Mouse (Mus musculus) B cell, adult 67 days (primary cell): ENCODE measurements around the gene Slc19a3. TPM values are rescaled to one million over a fixed set of nuclear protein-coding genes. Genes with fewer than 3 reads are reported as not detected.

Experiments used
- total RNA-seq, 2 experiments: library from RNA; stranded (reverse); gene quantifications; 4 replicates each; pipeline ENCODE4 v1.2.4; 2023

Gene Slc19a3
- total RNA-seq = not detected

GRCm38 (mm10) chr1:83038109-83038672, at the start of gene Slc19a3:
TSS of gene Slc19a3 (minus strand) at chr1:83038448.

GRCm38 (mm10) chr1:83060643-83061042, 22.4 kb upstream of the Slc19a3 start, which contains the start of gene Krtap28-13:
TSS of gene Krtap28-13 (plus strand) at chr1:83060930.

DNA sequence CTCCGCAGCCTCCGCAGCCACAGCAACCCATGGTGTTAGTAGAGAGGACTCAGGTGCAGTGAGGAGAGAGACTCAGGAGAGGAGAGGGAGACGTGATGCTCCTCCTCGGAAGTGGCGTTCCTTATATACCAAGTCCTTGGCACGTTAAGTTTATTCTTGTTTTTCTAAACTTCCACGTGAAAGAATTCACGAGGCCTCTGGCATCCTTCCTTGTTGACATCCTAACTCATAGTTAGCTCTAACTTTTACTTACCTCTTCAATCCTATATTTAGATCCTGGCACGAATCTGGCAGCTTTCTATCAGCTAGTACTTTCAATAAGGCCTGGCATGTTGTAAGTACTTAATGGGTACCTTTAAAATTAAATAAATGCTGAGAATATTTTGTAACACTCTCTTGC, 21.0 kb upstream of the Slc19a3 start, which contains the start of gene A030005K14Rik:
Gene A030005K14Rik, minus strand, starts transcription at position 101 of the 400 bp plus-strand sequence.

DNA sequence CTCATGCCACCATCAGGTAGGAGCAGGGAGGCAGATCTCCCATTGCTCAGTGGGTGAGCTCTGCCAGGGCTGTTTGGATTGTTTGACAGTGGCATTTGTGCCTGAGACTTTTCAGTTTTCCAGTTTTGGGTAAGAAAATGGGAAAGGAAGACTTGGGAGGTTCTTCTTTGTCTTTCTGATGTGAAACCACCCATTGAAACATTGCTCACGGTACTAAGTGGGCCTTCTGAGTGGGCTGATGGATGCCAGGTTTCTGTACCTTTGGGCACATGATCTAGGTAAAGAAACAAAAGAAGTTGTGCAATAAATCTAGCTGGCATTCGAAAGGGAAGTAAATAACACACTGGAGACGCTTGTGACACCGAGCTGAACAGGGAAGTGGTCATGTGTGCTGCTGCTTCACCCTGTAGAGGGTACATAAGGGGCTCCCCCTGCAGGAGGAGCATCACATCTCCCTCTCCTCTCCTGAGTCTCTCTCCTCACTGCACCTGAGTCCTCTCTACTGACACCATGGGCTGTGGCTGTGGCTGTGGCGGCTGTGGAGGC, 6.7 kb upstream of the Slc19a3 start, which contains the start of gene Gm47969:
Gene Gm47969, plus strand, starts transcription at position 51 of the 546 bp plus-strand sequence.

DNA sequence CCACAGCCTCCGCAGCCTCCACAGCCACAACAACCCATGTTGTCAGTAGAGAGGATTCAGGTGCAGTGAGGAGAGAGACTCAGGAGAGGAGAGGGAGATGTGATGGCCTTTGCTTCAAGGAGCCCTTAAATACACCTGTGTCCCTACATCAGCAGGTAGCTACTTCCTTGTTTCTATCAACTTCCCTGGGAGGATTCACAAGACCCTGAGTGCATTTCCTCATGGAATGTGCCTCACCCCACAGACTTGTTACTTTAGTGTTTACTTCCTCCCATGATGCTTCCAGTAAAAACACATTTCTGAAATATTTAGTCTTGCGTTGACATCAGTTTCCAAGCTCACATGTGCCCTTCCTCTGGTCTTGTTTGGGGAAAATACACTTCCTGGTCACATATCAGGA, 4.1 kb upstream of the Slc19a3 start, which contains the start of gene Krtap28-10:
Gene Krtap28-10, minus strand, starts transcription at position 101 of the 400 bp plus-strand sequence.

GRCm38 (mm10) chr1:83000306-83000705, 37.9 kb downstream of the Slc19a3 start, which contains the start of gene Gm47959:
TSS of gene Gm47959 (plus strand) at chr1:83000548.

Other genes with a start within 250 kb of the Slc19a3 start
- 10 to 100 TPM; 56.2 to 56.4 TPM for gene Agfg1, start 199.0 kb downstream of the Slc19a3 start, total RNA-seq
- 1 to 10 TPM in 1 of 2 experiments, not detected in 1; 2.2 TPM for gene A030005L19Rik, start 125.1 kb downstream of the Slc19a3 start, total RNA-seq
- gene A030014E15Rik, start 113.5 kb downstream of the Slc19a3 start, total RNA-seq = not detected
- gene Gm6217, start 107.0 kb downstream of the Slc19a3 start, total RNA-seq = not detected
- not detected for gene A030003K21Rik, start 95.1 kb downstream of the Slc19a3 start, total RNA-seq
- not detected for gene Gm7544, start 82.4 kb downstream of the Slc19a3 start, total RNA-seq
- not detected for gene Gm47955, start 78.2 kb downstream of the Slc19a3 start, total RNA-seq
- gene Gm47959, start 37.9 kb downstream of the Slc19a3 start, total RNA-seq = not detected
- not detected for gene Krtap28-10, start 4.0 kb upstream of the Slc19a3 start, total RNA-seq
- not detected for gene Gm47969, start 6.5 kb upstream of the Slc19a3 start, total RNA-seq
- gene A030005K14Rik, start 20.9 kb upstream of the Slc19a3 start, total RNA-seq = not detected
- not detected for gene Krtap28-13, start 22.5 kb upstream of the Slc19a3 start, total RNA-seq
- not detected for gene Ccl20, start 78.3 kb upstream of the Slc19a3 start, total RNA-seq
- gene Daw1, start 121.3 kb upstream of the Slc19a3 start, total RNA-seq = not detected